Mouse (Mus musculus) forebrain, embryonic 16.5 days (tissue): Measurements from ENCODE around the gene Srrm3. TPM values are rescaled to one million over a fixed set of nuclear protein-coding genes. Genes with fewer than 3 reads are reported as not detected.

ENCODE experiments used
- ATAC-seq: fragments of 200-750 bp; cut with Nextera tagmentation; 2 replicates; pipeline ENCODE4 v1.8.0; 2017; ENCODE audit warnings: mild to moderate bottlenecking, moderate library complexity
- H3K27ac ChIP-seq: fragments of 300-500 bp; sonication (generic); 2 replicates; pipeline ENCODE4 v1.5.1; 2014; ENCODE audit warnings: low read length, control low read depth
- H3K27me3 ChIP-seq: fragments of 300-500 bp; sonication (generic); replicated peaks from 2 replicates; pipeline ENCODE4 v1.6.1; 2014; ENCODE audit warnings: low read length; ENCODE audit not compliant: control insufficient read depth, insufficient read depth
- H3K36me3 ChIP-seq: fragments of 300-500 bp; sonication (generic); 2 replicates; pipeline ENCODE4 v1.6.1; 2014; ENCODE audit not compliant: control insufficient read depth, insufficient read depth
- H3K4me1 ChIP-seq: fragments of 300-500 bp; sonication (generic); replicated peaks from 2 replicates; pipeline ENCODE4 v1.6.1; 2014; ENCODE audit warnings: low read length; ENCODE audit not compliant: control insufficient read depth, insufficient read depth
- H3K4me2 ChIP-seq: fragments of 300-500 bp; sonication (generic); 2 replicates; pipeline ENCODE4 v1.6.1; 2014; ENCODE audit warnings: mild to moderate bottlenecking, low read length, control low read depth
- H3K4me3 ChIP-seq: fragments of 300-500 bp; sonication (generic); replicated peaks from 2 replicates; pipeline ENCODE4 v1.5.1; 2014; ENCODE audit warnings: mild to moderate bottlenecking, low read length, control low read depth
- H3K9ac ChIP-seq: fragments of 300-500 bp; sonication (generic); replicated peaks from 2 replicates; pipeline ENCODE4 v1.6.1; 2014; ENCODE audit warnings: low read depth, low read length, control low read depth
- H3K9me3 ChIP-seq: fragments of 300-500 bp; sonication (generic); 2 replicates; pipeline ENCODE4 v1.6.1; 2016; ENCODE audit warnings: low read length; ENCODE audit not compliant: control insufficient read depth
- WGBS: fragments of 180-500 bp; shearing (Covaris S2); extraction: QIAGEN DNeasy Blood & Tissue Kit; methylation state at CpG from one replicate; pipeline ENCODE4 v1.1.7; 2014; 5-methylcytosine and 5-hydroxymethylcytosine counted together
- polyA plus RNA-seq: library from polyadenylated mRNA; unstranded; fragments of >200 nt; fragmentation: Nextera tagmentation; extraction: Ambion mirVana; gene quantifications from 2 replicates; pipeline ENCODE4 v1.2.1, GENCODE M21; 2015

The Srrm3 gene
- polyA plus RNA-seq, 1 experiment from 2014 or later = 60.9 TPM

DNA sequence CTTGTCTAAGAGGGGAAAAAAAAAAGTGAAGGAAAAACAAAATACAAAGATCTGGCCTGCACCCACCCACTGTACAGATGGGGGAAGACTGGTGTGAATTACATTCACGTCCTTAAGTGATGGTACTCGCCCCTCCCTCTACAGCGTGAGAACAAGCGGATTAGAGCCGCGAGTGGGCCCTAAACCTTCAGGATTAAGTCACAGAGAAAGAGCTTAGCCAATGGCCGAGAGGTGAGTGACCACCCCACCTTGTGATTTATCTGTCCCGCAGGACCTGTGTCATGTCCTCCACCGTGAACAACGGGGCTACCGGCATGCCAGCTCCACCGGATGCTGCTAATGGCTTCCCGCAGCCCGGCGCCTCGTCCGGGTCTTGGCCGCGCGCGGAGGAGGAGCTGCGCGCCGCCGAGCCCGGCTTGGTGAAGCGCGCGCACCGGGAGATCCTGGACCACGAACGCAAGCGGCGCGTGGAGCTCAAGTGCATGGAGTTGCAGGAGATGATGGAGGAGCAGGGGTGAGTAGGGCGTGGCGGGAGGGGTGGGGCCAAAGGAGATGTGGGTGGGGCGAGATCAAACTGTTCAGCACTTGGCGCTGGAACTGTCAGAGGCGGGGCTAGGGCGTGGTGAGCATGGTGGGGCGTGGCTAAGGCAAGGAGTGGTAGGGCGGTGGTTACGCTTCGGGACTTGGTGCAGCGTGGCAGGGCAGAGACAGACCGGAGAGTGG, 28.2 kb downstream of the Srrm3 start:
- Histone ChIP-seq H3K9ac (peak overlapping the region; percentile 68), H3K9me3 (no peaks in the 10 kb centered on the region), H3K27me3 (no peaks in the 10 kb centered on the region; the same call in 1 of the 2 replicates), H3K36me3 (no peaks in the 10 kb centered on the region), H3K27ac (peak overlapping the region; percentile 57), H3K4me2 (peak overlapping the region; percentile 91), H3K4me1 (peaks cover 25% of the 10 kb centered on the region), H3K4me3 (peak overlapping the region; percentile 53)
- ATAC-seq = peak; percentile 90
- WGBS = 1% methylated on average over 47 of the region's 47 CpGs

DNA sequence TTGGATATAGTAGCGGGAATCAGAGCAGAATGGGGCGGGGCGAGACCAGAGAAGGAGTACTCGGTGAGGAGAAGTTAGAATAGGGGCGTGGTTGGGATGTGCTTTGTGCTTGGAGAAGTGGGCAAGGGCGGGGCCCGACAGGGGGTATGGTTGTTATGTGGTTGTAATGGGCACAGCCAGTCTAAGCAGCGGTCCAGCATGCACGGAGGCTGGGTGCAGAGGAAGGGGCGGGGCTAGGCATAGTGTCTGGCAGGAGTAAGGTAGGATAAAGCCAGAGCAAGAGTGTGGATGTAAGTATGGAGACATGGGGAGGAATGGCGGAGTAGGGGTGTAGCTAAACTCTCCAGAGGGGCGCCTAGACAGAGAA, 28.8 kb downstream of the Srrm3 start:
- Histone ChIP-seq H3K9me3 (no peaks in the 10 kb centered on the region), H3K27ac (peak overlapping the region; percentile 57; the same call in 1 of the 2 replicates), H3K4me3 (peak overlapping the region; percentile 53), H3K36me3 (peaks cover 2% of the 10 kb centered on the region; the same call in 1 of the 2 replicates), H3K27me3 (no peaks in the 10 kb centered on the region; the same call in 1 of the 2 replicates), H3K4me1 (peaks cover 25% of the 10 kb centered on the region), H3K4me2 (peak overlapping the region; percentile 91), H3K9ac (peak overlapping the region; percentile 68)
- WGBS = under 1% methylated on average over 12 of the region's 12 CpGs
- ATAC-seq = peak; percentile 57; the same call in 1 of the 2 replicates

DNA sequence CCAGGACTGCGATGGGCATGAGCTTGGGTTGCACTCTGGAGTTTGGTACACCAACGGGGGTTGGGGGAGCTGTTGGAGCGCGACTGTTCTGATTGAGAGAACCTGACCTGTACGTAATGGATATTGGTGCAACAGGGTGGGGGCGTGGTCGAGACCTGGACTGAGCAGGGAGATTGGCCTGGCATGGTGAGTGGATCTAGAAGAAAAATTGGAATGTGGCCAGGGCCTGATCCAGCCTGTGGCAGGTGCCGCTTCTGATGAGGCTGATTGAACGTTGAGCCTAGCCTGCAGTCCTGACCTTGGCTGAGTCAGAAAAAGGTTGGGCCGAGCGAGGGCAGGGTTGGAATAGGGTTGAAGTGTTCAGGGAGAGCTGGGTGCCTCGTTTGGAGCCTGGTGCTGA, 29.3 kb downstream of the Srrm3 start:
- H3K27me3 ChIP-seq = no peaks in the 10 kb centered on the region; the same call in 1 of the 2 replicates
- H3K4me3 ChIP-seq = peak overlapping the region; percentile 53
- peaks cover 25% of the 10 kb centered on the region for H3K4me1 ChIP-seq
- peak overlapping the region; percentile 91 for H3K4me2 ChIP-seq
- H3K9ac ChIP-seq = peak overlapping the region; percentile 68
- H3K9me3 ChIP-seq = no peaks in the 10 kb centered on the region
- no peak overlapping the region for H3K27ac ChIP-seq
- ATAC-seq = no peak
- peaks cover 2% of the 10 kb centered on the region; the same call in 1 of the 2 replicates for H3K36me3 ChIP-seq
- 20% methylated on average over 12 of the region's 12 CpGs for WGBS

DNA sequence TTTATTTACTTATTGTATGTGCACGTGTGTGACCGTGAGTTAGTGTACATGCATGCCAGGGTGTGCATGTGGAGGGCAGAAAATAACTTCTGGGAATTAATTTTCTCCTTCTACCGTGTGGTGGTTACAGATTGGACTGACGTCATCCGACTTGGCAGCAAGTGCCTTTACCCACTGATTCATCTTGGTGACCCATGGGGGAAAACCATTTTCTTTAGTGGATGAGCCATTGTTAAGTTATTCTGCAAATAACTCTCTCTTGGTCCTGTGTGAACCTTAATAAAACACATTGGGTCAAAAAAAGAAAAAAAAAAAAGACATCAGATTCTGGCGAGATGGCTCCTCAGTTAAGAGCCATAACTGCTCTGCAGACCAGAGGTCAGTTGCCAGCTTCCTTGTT, 35.0 kb downstream of the Srrm3 start:
- Histone ChIP-seq H3K4me1 (peaks cover 4% of the 10 kb centered on the region; the same call in 1 of the 2 replicates), H3K9ac (no peak overlapping the region), H3K4me2 (no peak overlapping the region), H3K4me3 (no peak overlapping the region), H3K27ac (no peak overlapping the region), H3K27me3 (no peaks in the 10 kb centered on the region; the same call in 1 of the 2 replicates), H3K36me3 (peaks cover 2% of the 10 kb centered on the region; the same call in 1 of the 2 replicates), H3K9me3 (no peaks in the 10 kb centered on the region)
- WGBS = 73% methylated on average over 6 of the region's 6 CpGs
- ATAC-seq = no peak

DNA sequence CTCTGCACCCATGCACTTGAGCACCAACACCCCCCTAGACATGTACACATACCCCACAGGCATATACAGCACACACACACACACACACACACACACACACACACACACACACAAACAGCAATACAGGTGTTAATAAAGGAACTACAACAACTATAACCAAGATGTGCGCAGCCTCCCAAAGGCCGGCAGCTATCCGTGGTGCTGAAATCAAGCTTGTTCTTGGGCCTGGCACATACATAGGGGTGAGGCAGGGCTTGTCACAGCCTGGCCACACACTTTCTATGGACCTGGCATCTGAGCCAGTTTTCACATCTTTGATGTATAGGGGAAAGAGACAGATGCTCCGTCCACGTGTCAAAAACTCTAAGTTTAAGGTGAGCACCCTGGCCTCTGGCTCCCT, 36.7 kb downstream of the Srrm3 start:
- no peak overlapping the region for H3K4me2 ChIP-seq
- no peak for ATAC-seq
- no peaks in the 10 kb centered on the region for H3K9me3 ChIP-seq
- H3K27ac ChIP-seq = no peak overlapping the region
- no peak overlapping the region for H3K4me3 ChIP-seq
- peaks cover 4% of the 10 kb centered on the region; the same call in 1 of the 2 replicates for H3K4me1 ChIP-seq
- peaks cover 6% of the 10 kb centered on the region; the same call in 1 of the 2 replicates for H3K36me3 ChIP-seq
- H3K27me3 ChIP-seq = no peaks in the 10 kb centered on the region; the same call in 1 of the 2 replicates
- WGBS = 27% methylated on average over 5 of the region's 5 CpGs
- no peak overlapping the region for H3K9ac ChIP-seq

DNA sequence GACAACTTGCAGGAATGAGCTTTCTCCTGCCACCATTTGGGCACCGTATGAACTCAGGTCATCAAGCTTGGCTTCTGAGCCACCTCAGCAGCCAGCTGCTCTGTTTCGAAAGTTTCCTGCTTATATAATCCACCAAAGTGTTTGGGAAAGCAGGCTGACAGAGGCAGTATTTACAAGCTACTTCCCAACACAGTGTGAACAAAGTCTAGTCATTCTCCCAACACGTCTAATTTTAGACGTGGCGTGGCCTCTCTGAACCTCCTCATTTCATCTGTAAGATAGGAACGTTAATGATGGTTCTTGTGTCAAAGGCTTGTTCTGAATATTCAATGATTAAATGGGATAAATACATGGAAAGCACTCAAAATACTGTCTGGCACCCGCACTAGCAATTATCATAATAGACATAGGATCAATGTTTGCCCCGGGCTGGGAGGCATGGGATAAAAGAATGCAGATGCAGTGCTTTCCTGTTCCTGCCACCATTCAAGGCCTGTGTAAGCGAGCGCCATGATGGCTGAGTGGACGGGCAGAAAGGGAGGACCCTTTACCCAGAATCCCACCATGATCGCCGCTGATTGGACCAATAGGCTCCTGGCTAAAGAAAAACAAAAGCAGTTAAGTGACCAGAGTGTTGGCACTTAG, 39.1 kb downstream of the Srrm3 start:
- Histone ChIP-seq H3K4me1 (peaks cover 6% of the 10 kb centered on the region), H3K27me3 (peaks cover 10% of the 10 kb centered on the region; the same call in 1 of the 2 replicates), H3K27ac (no peak overlapping the region), H3K9ac (no peak overlapping the region), H3K4me2 (no peak overlapping the region), H3K9me3 (no peaks in the 10 kb centered on the region), H3K4me3 (no peak overlapping the region), H3K36me3 (peaks cover 4% of the 10 kb centered on the region; the same call in 1 of the 2 replicates)
- WGBS = 55% methylated on average over 13 of the region's 13 CpGs
- peak; percentile 61; the same call in 1 of the 2 replicates for ATAC-seq

DNA sequence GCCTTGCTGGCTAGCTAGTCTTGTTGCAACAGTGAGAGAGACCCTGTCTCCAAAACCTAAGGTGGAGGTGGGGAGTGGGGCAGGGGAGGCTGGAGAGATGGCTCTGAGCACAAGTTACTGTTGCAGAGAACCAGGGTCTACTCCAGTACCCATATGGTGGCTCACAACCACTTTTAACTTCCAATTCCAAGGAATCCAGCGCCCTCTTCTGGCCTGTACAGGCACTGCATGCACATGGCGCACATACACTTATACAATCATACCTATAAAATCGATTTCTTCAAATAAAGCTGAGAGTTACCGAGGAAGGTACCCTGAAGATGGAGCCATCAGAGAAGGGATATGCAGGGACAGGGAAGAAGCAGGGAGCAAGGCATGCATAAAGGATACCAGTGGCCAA, 40.8 kb downstream of the Srrm3 start:
- Histone ChIP-seq H3K4me1 (peaks cover 19% of the 10 kb centered on the region), H3K27me3 (peaks cover 16% of the 10 kb centered on the region), H3K9me3 (no peaks in the 10 kb centered on the region), H3K4me2 (no peak overlapping the region), H3K9ac (no peak overlapping the region), H3K4me3 (no peak overlapping the region), H3K36me3 (peaks cover 4% of the 10 kb centered on the region; the same call in 1 of the 2 replicates), H3K27ac (no peak overlapping the region)
- WGBS = 74% methylated on average over 4 of the region's 4 CpGs
- ATAC-seq = no peak

DNA sequence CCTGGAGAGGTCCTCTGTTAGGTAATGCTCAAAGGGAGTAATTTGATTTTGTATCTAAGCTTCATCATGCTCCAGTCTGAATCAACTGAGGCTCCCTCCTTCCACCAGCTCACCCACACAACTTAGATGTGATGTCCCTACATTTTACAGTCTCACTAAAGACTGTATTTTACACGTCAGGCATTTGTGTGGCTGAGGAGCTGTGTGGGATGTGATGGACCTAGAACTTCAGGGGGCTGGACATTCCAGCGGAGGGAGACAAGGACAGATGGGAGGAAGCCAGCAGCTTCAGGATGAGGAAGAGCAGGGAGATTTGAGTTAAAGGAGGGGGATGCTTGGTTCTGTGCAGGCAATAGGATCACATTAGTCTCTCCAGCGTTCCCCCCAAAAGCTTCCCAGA, 41.2 kb downstream of the Srrm3 start:
- H3K4me1 ChIP-seq = peaks cover 19% of the 10 kb centered on the region
- no peak overlapping the region for H3K9ac ChIP-seq
- H3K4me3 ChIP-seq = no peak overlapping the region
- H3K4me2 ChIP-seq = no peak overlapping the region
- H3K36me3 ChIP-seq = peaks cover 4% of the 10 kb centered on the region; the same call in 1 of the 2 replicates
- peaks cover 21% of the 10 kb centered on the region for H3K27me3 ChIP-seq
- 93% methylated on average over 3 of the region's 3 CpGs for whole genome bisulfite sequencing
- no peak for ATAC-seq
- H3K27ac ChIP-seq = no peak overlapping the region
- H3K9me3 ChIP-seq = no peaks in the 10 kb centered on the region

DNA sequence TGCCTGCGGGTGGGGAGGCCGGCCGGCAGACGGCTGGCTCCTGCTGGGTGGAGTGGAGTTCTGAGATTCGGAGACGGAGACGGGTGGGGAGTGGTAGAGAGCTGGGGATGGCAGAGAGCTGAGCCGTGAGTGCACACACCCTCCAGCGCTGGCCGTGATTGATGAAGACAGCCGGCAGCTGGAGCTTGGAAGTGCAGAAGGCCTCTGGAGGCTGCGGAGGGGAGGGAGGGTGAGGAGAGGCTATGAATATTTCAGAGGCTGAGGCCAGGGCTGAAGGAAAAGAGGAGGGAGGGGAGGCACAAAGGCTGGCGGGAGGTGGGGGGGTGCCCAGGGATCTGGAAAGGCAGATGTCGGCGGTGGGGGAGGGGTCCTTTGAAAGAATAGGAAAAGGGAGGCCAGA, 44.3 kb downstream of the Srrm3 start:
- no peak overlapping the region for H3K4me3 ChIP-seq
- peaks cover 16% of the 10 kb centered on the region for H3K4me1 ChIP-seq
- no peaks in the 10 kb centered on the region for H3K9me3 ChIP-seq
- H3K27ac ChIP-seq = peak overlapping the region; percentile 68
- H3K36me3 ChIP-seq = peaks cover 4% of the 10 kb centered on the region; the same call in 1 of the 2 replicates
- peak overlapping the region; percentile 17; the same call in 1 of the 2 replicates for H3K4me2 ChIP-seq
- H3K9ac ChIP-seq = peak overlapping the region; percentile 2; the same call in 1 of the 2 replicates
- peaks cover 36% of the 10 kb centered on the region for H3K27me3 ChIP-seq
- under 1% methylated on average over 15 of the region's 15 CpGs for WGBS
- ATAC-seq = peak; percentile 82
